Mouse (Mus musculus): ENCODE data around the gene Fads6. TPM values are rescaled to one million over a fixed set of nuclear protein-coding genes. Genes with fewer than 3 reads are reported as not detected.

Gene Fads6
- total and polyA plus RNA-seq, 3 experiments, result 3.3 to 6.6 TPM; not detected in 1

DNA sequence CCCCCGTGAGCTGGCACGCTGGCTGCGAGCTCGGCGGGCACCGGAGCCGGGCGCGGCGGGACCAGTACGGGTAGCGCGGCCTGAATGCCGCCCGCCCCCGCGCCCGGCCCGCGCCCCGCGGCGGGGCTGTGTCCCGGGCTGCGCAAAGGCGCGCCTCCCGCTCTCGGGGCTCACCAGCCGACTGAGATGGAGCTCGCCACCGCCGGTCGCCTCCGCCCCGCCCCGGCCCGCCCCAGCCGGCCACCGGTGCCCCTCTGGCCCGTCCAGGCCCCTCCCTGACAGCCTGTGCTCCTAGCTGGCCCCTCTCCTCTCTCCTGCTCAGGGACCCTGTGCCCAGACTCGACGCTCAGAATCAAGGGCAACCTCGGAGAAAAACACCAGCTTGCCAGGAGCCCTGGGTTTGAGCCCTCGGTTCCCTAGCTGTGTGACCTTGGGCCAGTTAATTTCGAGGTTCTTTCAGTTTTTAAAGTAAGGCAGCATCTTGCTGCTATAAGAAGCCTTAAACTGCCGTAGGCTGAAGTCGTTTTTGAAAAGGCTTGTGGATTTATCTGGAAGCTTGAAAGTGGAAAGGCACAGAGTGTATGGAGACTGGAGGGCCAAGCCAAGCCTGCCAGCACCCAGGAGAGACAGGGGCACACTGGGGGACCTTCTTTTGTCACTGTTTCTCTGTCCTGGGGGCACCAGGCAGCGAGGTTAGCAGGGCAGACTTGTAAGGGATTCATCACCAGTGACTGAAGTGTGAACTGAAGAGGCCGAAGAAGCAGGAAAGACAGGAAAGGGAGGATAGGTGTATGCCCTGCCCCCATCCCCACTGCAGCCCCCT is 30.2 kb downstream of the Fads6 start, which contains the start of gene Grin2c:
Gene Grin2c (minus strand): TSS at position 183 of the 823 bp plus-strand sequence.
- peaks cover 0 to 2% of the 10 kb centered on the region in 2 experiments; a peak in 1 of 4 replicates for H3K27me3 ChIP-seq (ENCODE audit: control insufficient read depth in 1 of 2, insufficient read depth in 2 of 2, low read length in 2 of 2)
- no peak within 1 kb of the TSS for H3K9ac ChIP-seq (ENCODE audit: control insufficient read depth, low read depth, low read length, poor library complexity, severe bottlenecking)
- H3K4me3 ChIP-seq (ENCODE audit: control insufficient read depth in 1 of 2, insufficient read depth in 1 of 2, low read depth in 2 of 2, low read length in 2 of 2), result no peak within 1 kb of the TSS
- no peak within 1 kb of the TSS for H3K27ac ChIP-seq (ENCODE audit: control insufficient read depth, low read depth, low read length)
- TF ChIP-seq TAL1 (IDR thresholded peaks at IDR 0.05; ENCODE audit: low read length) (no peak), MAZ (IDR thresholded peaks at IDR 0.05; ENCODE audit: low read depth, low read length) (no peak), E2F4 (IDR thresholded peaks at IDR 0.05; ENCODE audit: borderline replicate concordance, low read depth, low read length) (no peak), MAX (IDR thresholded peaks at IDR 0.05; ENCODE audit: low read length) (no peak), CHD2 (IDR thresholded peaks at IDR 0.05; ENCODE audit: low read length) (no peak), CHD1 (IDR thresholded peaks at IDR 0.05; ENCODE audit: low read depth, low read length) (no peak), KAT2A (conservative IDR thresholded peaks at IDR 0.05; ENCODE audit: low read depth, low read length) (no peak), SMC3 (IDR thresholded peaks at IDR 0.05; ENCODE audit: low read depth, low read length) (no peak), BHLHE40 (IDR thresholded peaks at IDR 0.05; ENCODE audit: borderline replicate concordance, low read depth, low read length) (no peak), MAFK (IDR thresholded peaks at IDR 0.05; ENCODE audit: borderline replicate concordance, low read depth, low read length) (no peak), ZMIZ1 (IDR thresholded peaks at IDR 0.05; ENCODE audit: low read depth, low read length) (no peak), ETS1 (IDR thresholded peaks at IDR 0.05; ENCODE audit: low read depth, low read length) (no peak), UBTF (IDR thresholded peaks at IDR 0.05; ENCODE audit: borderline replicate concordance, insufficient read depth, low read depth, low read length) (no peak), MYB (IDR thresholded peaks at IDR 0.05; ENCODE audit: low read depth, low read length) (no peak), EP300 (IDR thresholded peaks at IDR 0.05; ENCODE audit: low read depth in 1 of 2, low read length in 2 of 2) (no peak), HCFC1 (IDR thresholded peaks at IDR 0.05; ENCODE audit: low read depth, low read length) (no peak), JUND (IDR thresholded peaks at IDR 0.05; ENCODE audit: low read depth, low read length) (no peak), POLR2AphosphoS5 (IDR thresholded peaks at IDR 0.05; ENCODE audit: borderline replicate concordance, low read depth, low read length) (no peak)
- H3K9me3 ChIP-seq (replicated peaks; ENCODE audit: insufficient read depth, low read length), result no peaks in the 10 kb centered on the region
- H3K79me2 ChIP-seq (ENCODE audit: control insufficient read depth, insufficient read depth, low read length, poor library complexity), result no peaks in the 10 kb centered on the region
- DNase-seq (ENCODE audit: low read depth, low spot score), result no peak
- no peaks in the 10 kb centered on the region for H3K4me1 ChIP-seq (ENCODE audit: control insufficient read depth in 1 of 2, insufficient read depth in 2 of 2, low read length in 2 of 2)
- H3K36me3 ChIP-seq (ENCODE audit: control insufficient read depth in 1 of 2, insufficient read depth in 2 of 2, low read length in 2 of 2), result no peaks in the 10 kb centered on the region; a peak in 1 of 4 replicates

DNA sequence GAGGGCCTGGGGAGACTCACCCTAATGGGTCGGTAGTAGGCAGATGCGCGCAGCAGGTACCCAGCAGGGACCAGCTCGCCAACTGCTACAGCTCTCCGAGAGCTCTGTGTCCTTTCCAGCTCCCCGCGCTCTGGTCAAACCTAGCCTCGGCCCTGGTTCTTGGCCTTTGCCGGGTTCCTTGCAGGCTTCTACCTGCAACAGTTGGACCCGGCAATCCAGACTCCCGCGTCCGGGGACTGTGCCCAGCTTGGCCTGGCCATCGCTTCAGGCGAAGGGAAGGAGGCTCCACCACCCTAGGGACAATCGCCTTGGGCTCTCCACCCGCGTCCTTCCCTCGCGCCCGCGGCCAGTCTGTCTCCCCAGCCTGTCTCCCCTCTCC is 31.1 kb downstream of the Fads6 start:
- Histone ChIP-seq H3K4me3 (ENCODE audit: control insufficient read depth in 1 of 2, insufficient read depth in 1 of 2, low read depth in 2 of 2, low read length in 2 of 2) (no peak overlapping the region), H3K27me3 (ENCODE audit: control insufficient read depth in 1 of 2, insufficient read depth in 2 of 2, low read length in 2 of 2) (peaks cover 2% of the 10 kb centered on the region in 2 experiments; a peak in 3 of 4 replicates), H3K27ac (ENCODE audit: control insufficient read depth, low read depth, low read length) (no peak overlapping the region), H3K4me1 (ENCODE audit: control insufficient read depth in 1 of 2, insufficient read depth in 2 of 2, low read length in 2 of 2) (no peaks in the 10 kb centered on the region), H3K9ac (ENCODE audit: control insufficient read depth, low read depth, low read length, poor library complexity, severe bottlenecking) (no peak overlapping the region), H3K79me2 (ENCODE audit: control insufficient read depth, insufficient read depth, low read length, poor library complexity) (no peaks in the 10 kb centered on the region), H3K9me3 (replicated peaks; ENCODE audit: insufficient read depth, low read length) (no peaks in the 10 kb centered on the region), H3K36me3 (ENCODE audit: control insufficient read depth in 1 of 2, insufficient read depth in 2 of 2, low read length in 2 of 2) (no peaks in the 10 kb centered on the region; a peak in 1 of 4 replicates)
- DNase-seq (ENCODE audit: low read depth, low spot score), result no peak
- TF ChIP-seq MXI1 (IDR thresholded peaks at IDR 0.05; ENCODE audit: low read depth, low read length), result no peak
- TF ChIP-seq CHD2 (IDR thresholded peaks at IDR 0.05; ENCODE audit: low read length), result no peak
- TF ChIP-seq E2F4 (IDR thresholded peaks at IDR 0.05; ENCODE audit: borderline replicate concordance, low read depth, low read length), result no peak
- no peak for TF ChIP-seq UBTF (IDR thresholded peaks at IDR 0.05; ENCODE audit: borderline replicate concordance, insufficient read depth, low read depth, low read length)
- no peak for TF ChIP-seq SMC3 (IDR thresholded peaks at IDR 0.05; ENCODE audit: low read depth, low read length)
- TF ChIP-seq MEF2A (IDR thresholded peaks at IDR 0.05; ENCODE audit: extremely low read depth, insufficient replicate concordance, low read depth, low read length, poor library complexity, severe bottlenecking), result no peak
- no peak for TF ChIP-seq CTCF (IDR thresholded peaks at IDR 0.05 in 2 of 3, conservative IDR thresholded peaks at IDR 0.05 in 1 of 3; ENCODE audit: control insufficient read depth in 1 of 3, insufficient read depth in 1 of 3, low read depth in 2 of 3, low read length in 3 of 3, poor library complexity in 1 of 3, severe bottlenecking in 1 of 3)
- no peak for TF ChIP-seq ZKSCAN1 (IDR thresholded peaks at IDR 0.05; ENCODE audit: low read depth, low read length)
- TF ChIP-seq GABPA (IDR thresholded peaks at IDR 0.05; ENCODE audit: low read depth, low read length), result no peak
- TF ChIP-seq EP300 (IDR thresholded peaks at IDR 0.05; ENCODE audit: low read depth in 1 of 2, low read length in 2 of 2), result no peak
